Mouse (Mus musculus) liver, embryonic 15.5 days (tissue): ENCODE data around the gene Sema4a. TPM values are rescaled to one million over a fixed set of nuclear protein-coding genes. Genes with fewer than 3 reads are reported as not detected.

Source experiments
- microRNA-seq: library from miRNA; unstranded; fragments of <30 nt; microRNA quantifications from one replicate; pipeline ENCODE4, GENCODE M21; 2016
- polyA plus RNA-seq: library from polyadenylated mRNA; unstranded; fragments of >200 nt; fragmentation: Nextera tagmentation; extraction: Ambion mirVana; gene quantifications from 2 replicates; pipeline ENCODE4 v1.2.1, GENCODE M21; 2015

Sema4a gene
- polyA plus RNA-seq, 1 experiment from 2014 or later = 25.0 TPM

Small RNA genes within 50 kb of the gene (microRNA-seq; reads per million reads assigned to microRNA genes)
- not detected for gene Mir7011

Other genes starting within 250 kb of the Sema4a start
- gene Rhbg, start 206.5 kb downstream of the Sema4a start, polyA plus RNA-seq = 7.6 and 7.7 TPM in 2 replicates
- gene Gm38392, start 174.0 kb downstream of the Sema4a start, polyA plus RNA-seq = 0.35 and 1.3 TPM in 2 replicates
- gene Tsacc, start 164.2 kb downstream of the Sema4a start, polyA plus RNA-seq = 3.6 and 4.8 TPM in 2 replicates
- gene Cct3, start 164.1 kb downstream of the Sema4a start, polyA plus RNA-seq = 243 and 252 TPM in 2 replicates
- 92.0 and 99.4 TPM in 2 replicates for gene Glmp, start 136.2 kb downstream of the Sema4a start, polyA plus RNA-seq
- 1.3 and 1.4 TPM in 2 replicates for gene Tmem79, start 125.0 kb downstream of the Sema4a start, polyA plus RNA-seq
- 31.8 and 38.3 TPM in 2 replicates for gene Smg5, start 124.9 kb downstream of the Sema4a start, polyA plus RNA-seq
- 5.4 and 6.2 TPM in 2 replicates for gene Paqr6, start 96.6 kb downstream of the Sema4a start, polyA plus RNA-seq
- gene Bglap3, start 88.4 kb downstream of the Sema4a start, polyA plus RNA-seq = 0.28 and 0.71 TPM in 2 replicates
- 0.28 TPM in 1 of 2 replicates, not detected in the other for gene Bglap2, start 82.5 kb downstream of the Sema4a start, polyA plus RNA-seq
- gene Bglap, start 76.7 kb downstream of the Sema4a start, polyA plus RNA-seq = not detected in 2 replicates
- gene Pmf1, start 50.9 kb downstream of the Sema4a start, polyA plus RNA-seq = 77.7 and 83.2 TPM in 2 replicates
- 10.6 and 12.7 TPM in 2 replicates for gene Slc25a44, start 36.0 kb downstream of the Sema4a start, polyA plus RNA-seq
- gene Lmna, start 48.8 kb upstream of the Sema4a start, polyA plus RNA-seq = 133 and 142 TPM in 2 replicates
- 0.60 and 0.67 TPM in 2 replicates for gene Mex3a, start 71.2 kb upstream of the Sema4a start, polyA plus RNA-seq
- 0.53 TPM in 1 of 2 replicates, not detected in the other for gene Rab25, start 87.1 kb upstream of the Sema4a start, polyA plus RNA-seq
- gene Lamtor2, start 91.9 kb upstream of the Sema4a start, polyA plus RNA-seq = 104 and 112 TPM in 2 replicates
- gene Ubqln4, start 92.6 kb upstream of the Sema4a start, polyA plus RNA-seq = 19.8 and 20.4 TPM in 2 replicates
- gene Ssr2, start 114.7 kb upstream of the Sema4a start, polyA plus RNA-seq = 190 and 206 TPM in 2 replicates
- 14.4 and 15.0 TPM in 2 replicates for gene Arhgef2, start 144.8 kb upstream of the Sema4a start, polyA plus RNA-seq
- not detected in 2 replicates for gene Rxfp4, start 192.0 kb upstream of the Sema4a start, polyA plus RNA-seq
- gene Khdc4, start 224.6 kb upstream of the Sema4a start, polyA plus RNA-seq = 23.9 and 26.6 TPM in 2 replicates